Mouse (Mus musculus) midbrain, postnatal 0 days (tissue): ENCODE data around the gene Elf2. TPM values are rescaled to one million over a fixed set of nuclear protein-coding genes. Genes with fewer than 3 reads are reported as not detected.
"Not testable (repeated sequence)": the region's sequence is repeated elsewhere in the genome, so short reads cannot be mapped to it uniquely, and the experiment has no call there.

Experiments used
- ATAC-seq: fragments of 200-750 bp; cut with Nextera tagmentation; 2 replicates; pipeline ENCODE4 v1.8.0; 2017; ENCODE audit warnings: moderate number of reproducible peaks, mild to moderate bottlenecking, moderate TSS enrichment, moderate library complexity; ENCODE audit not compliant: low FRiP score
- DNase-seq: peaks from one replicate; pipeline ENCODE4 v3.0.0-alpha.2; 2015; ENCODE audit warnings: low spot score
- H3K27ac ChIP-seq: fragments of 300-500 bp; sonication (generic); 2 replicates; pipeline ENCODE4 v1.5.1; 2014; ENCODE audit warnings: low read depth, mild to moderate bottlenecking, low read length, mixed read lengths
- H3K27me3 ChIP-seq: fragments of 300-500 bp; sonication (generic); 2 replicates; pipeline ENCODE4 v1.6.1; 2014; ENCODE audit warnings: low read length, control low read depth, mixed read lengths; ENCODE audit not compliant: insufficient read depth
- H3K36me3 ChIP-seq: fragments of 300-500 bp; sonication (generic); 2 replicates; pipeline ENCODE4 v1.6.1; 2014; ENCODE audit warnings: low read length, control low read depth, mixed read lengths; ENCODE audit not compliant: insufficient read depth
- H3K4me1 ChIP-seq: fragments of 300-500 bp; sonication (generic); 2 replicates; pipeline ENCODE4 v1.6.1; 2014; ENCODE audit warnings: mild to moderate bottlenecking, control low read depth, antibody characterized with exemption, low read length, mixed read lengths; ENCODE audit not compliant: insufficient read depth
- H3K4me2 ChIP-seq: fragments of 300-500 bp; sonication (generic); 2 replicates; pipeline ENCODE4 v1.6.1; 2014; ENCODE audit warnings: low read depth, mild to moderate bottlenecking, low read length, mixed read lengths; ENCODE audit not compliant: poor library complexity, severe bottlenecking
- H3K4me3 ChIP-seq: fragments of 300-500 bp; sonication (generic); 2 replicates; pipeline ENCODE4 v1.5.1; 2014; ENCODE audit warnings: low read depth, mild to moderate bottlenecking, low read length, moderate library complexity
- H3K9ac ChIP-seq: fragments of 300-500 bp; sonication (generic); replicated peaks from 2 replicates; pipeline ENCODE4 v1.6.1; 2014; ENCODE audit warnings: mild to moderate bottlenecking, low read length, moderate library complexity, mixed read lengths; ENCODE audit not compliant: poor library complexity, severe bottlenecking
- H3K9me3 ChIP-seq: fragments of 300-500 bp; sonication (generic); 2 replicates; pipeline ENCODE4 v1.6.1; 2016; ENCODE audit warnings: low read length, control low read depth
- CTCF ChIP-seq: IDR thresholded peaks from 2 replicates; pipeline ENCODE4 v1.5.1; 2016; ENCODE audit warnings: antibody characterized with exemption, mild to moderate bottlenecking
- WGBS: fragments of 180-500 bp; shearing (Covaris S2); extraction: QIAGEN DNeasy Blood & Tissue Kit; methylation state at CpG from one replicate; pipeline ENCODE4 v1.1.7; 2014; 5-methylcytosine and 5-hydroxymethylcytosine counted together
- polyA plus RNA-seq: library from polyadenylated mRNA; unstranded; fragments of >200 nt; fragmentation: Nextera tagmentation; extraction: Ambion mirVana; gene quantifications from 2 replicates; pipeline ENCODE4 v1.2.1, GENCODE M21; 2015
- total RNA-seq: library from RNA; depleted of rRNA; stranded (reverse); fragments of >200 nt; gene quantifications from 2 replicates; pipeline ENCODE4 v1.2.3, GENCODE M21; 2014

The Elf2 gene
- total and polyA plus RNA-seq, 2 experiments from 2014 or later = 26.1 to 38.7 TPM

- WGBS = 95% methylated on average over 6 of the region's 6 CpGs
- no peak overlapping the region for H3K4me3 ChIP-seq
- no peak overlapping the region for H3K4me2 ChIP-seq
- DNase-seq (no peak), ATAC-seq (no peak)
- no peaks in the 10 kb centered on the region for H3K27me3 ChIP-seq
- H3K27ac ChIP-seq = no peak overlapping the region
- 0 out of 2 replicates have a peak, but pooled peaks cover under 1% of the 10 kb centered on the region for H3K36me3 ChIP-seq
- no peak for TF ChIP-seq CTCF
- peaks cover 3% of the 10 kb centered on the region; the same call in 1 of the 2 replicates for H3K4me1 ChIP-seq
- no peak overlapping the region for H3K9ac ChIP-seq
- no peaks in the 10 kb centered on the region for H3K9me3 ChIP-seq
Observed at GRCm38 (mm10) chr3:51222302-51222701, 118.2 kb downstream of the Elf2 start.

DNA sequence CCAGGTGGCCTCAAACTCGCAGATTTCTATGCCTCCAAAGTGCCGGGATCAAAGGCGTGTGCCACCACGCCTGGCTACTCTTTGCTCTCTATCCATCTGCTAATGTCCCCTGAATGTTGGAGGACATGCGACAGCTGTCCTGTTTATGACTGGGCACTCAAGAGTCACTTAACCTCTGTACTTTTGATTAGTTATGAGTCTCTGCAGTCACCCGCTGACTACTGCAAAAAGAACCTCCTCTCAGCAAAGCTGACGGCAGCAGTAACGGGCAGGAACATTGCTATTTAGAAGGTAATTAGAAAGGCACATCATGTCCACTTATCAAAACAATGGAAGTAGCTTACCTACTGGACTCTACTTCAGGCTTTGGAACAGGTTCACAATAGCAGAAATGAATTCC, 118.6 kb downstream of the Elf2 start:
- 81% methylated on average over 8 of the region's 8 CpGs for WGBS
- Histone ChIP-seq H3K9ac (no peak overlapping the region), H3K36me3 (no peaks in the 10 kb centered on the region), H3K9me3 (no peaks in the 10 kb centered on the region), H3K4me3 (no peak overlapping the region), H3K4me2 (no peak overlapping the region), H3K4me1 (peaks cover 3% of the 10 kb centered on the region; the same call in 1 of the 2 replicates), H3K27me3 (no peaks in the 10 kb centered on the region), H3K27ac (no peak overlapping the region)
- no peak for DNase-seq
- TF ChIP-seq CTCF = no peak
- no peak for ATAC-seq

DNA sequence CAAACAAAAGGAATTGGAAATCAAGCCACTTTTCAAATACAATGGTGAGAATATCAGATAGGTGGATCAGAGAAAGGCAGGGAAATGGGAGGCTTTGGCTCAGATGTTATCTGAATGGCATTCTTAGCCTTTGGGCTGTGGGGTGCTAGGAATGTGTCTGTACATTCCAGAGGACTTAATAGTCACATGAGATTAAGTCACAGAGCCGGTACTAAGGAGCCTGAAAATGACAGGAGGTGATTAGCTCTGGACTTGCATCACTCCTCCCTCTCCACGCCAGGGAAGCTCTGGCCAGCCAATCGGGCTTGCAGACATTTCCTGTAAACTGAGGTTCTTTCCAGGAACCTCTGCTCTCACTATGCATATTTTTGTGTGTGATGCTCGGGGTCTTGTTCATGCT, 119.6 kb downstream of the Elf2 start:
- H3K4me2 ChIP-seq = no peak overlapping the region
- ATAC-seq = no peak

DNA sequence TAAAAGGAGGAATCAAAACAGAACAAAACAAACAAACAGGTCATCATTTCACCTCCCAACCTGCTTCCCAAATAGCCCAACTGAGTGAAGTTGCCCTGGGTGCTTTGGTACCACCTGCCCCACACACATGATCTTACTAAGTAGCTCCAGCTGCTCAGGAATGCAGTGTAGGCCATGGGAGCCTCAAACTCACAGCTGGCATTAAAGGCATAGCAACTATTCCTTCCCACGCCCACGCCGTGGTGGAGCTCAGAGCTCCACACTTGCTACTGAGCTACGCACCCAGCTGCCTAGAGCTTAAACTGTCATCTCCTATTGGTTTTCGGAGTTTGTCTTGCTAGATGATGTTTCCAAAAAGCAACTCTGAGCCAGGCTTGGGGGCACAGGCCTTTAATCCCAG, 121.2 kb downstream of the Elf2 start:
- no peak overlapping the region for H3K9ac ChIP-seq
- no peak for TF ChIP-seq CTCF
- no peak for DNase-seq
- H3K4me1 ChIP-seq = no peaks in the 10 kb centered on the region
- H3K9me3 ChIP-seq = no peaks in the 10 kb centered on the region
- no peaks in the 10 kb centered on the region for H3K36me3 ChIP-seq
- H3K27ac ChIP-seq = no peak overlapping the region
- no peaks in the 10 kb centered on the region for H3K27me3 ChIP-seq
- H3K4me3 ChIP-seq = no peak overlapping the region
- H3K4me2 ChIP-seq = no peak overlapping the region
- ATAC-seq = no peak
- 86% methylated on average over 5 of the region's 5 CpGs for WGBS

More for the DNA sequence above, 119.6 kb downstream of the Elf2 start:
- WGBS = 49% methylated on average over 4 of the region's 4 CpGs
- H3K4me1 ChIP-seq = peaks cover 2% of the 10 kb centered on the region; the same call in 1 of the 2 replicates
- no peak for TF ChIP-seq CTCF
- no peak overlapping the region for H3K9ac ChIP-seq
- no peaks in the 10 kb centered on the region for H3K36me3 ChIP-seq
- no peaks in the 10 kb centered on the region for H3K9me3 ChIP-seq
- H3K27ac ChIP-seq = no peak overlapping the region
- no peaks in the 10 kb centered on the region for H3K27me3 ChIP-seq
- no peak overlapping the region for H3K4me3 ChIP-seq
- no peak for DNase-seq

GRCm38 (mm10) chr3:51218385-51218784, 122.1 kb downstream of the Elf2 start:
- not testable (repeated sequence) for ATAC-seq, DNase-seq, H3K27ac ChIP-seq, H3K9me3 ChIP-seq, H3K4me3 ChIP-seq, H3K27me3 ChIP-seq, H3K4me2 ChIP-seq, H3K9ac ChIP-seq, H3K4me1 ChIP-seq, H3K36me3 ChIP-seq
- 92% methylated on average over 6 of the region's 6 CpGs for WGBS

DNA sequence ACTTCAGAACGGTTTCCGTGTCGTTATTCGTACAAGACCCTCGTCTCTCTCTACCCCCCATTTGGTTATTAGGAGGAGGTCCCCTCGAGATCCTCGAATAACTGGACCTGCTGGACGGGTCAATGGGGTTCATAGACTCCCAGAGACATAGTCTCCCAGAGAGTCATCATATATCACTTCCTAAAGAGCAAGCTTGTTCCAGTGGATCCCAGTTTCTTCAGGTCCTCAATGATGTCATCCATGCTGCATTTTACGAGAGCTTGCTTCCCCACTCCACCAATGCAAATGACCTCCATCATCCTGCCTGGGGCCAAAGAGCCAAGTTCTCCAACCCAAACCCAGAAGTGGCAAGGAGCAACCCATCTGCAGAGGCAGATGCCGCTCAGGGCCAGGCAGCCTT, 124.1 kb downstream of the Elf2 start:
- 64% methylated on average over 5 of the region's 10 CpGs for WGBS
- H3K9ac ChIP-seq, H3K27ac ChIP-seq, H3K4me1 ChIP-seq, H3K27me3 ChIP-seq, ATAC-seq, H3K36me3 ChIP-seq, DNase-seq, H3K4me2 ChIP-seq, H3K9me3 ChIP-seq, H3K4me3 ChIP-seq: not testable (repeated sequence)
